Mouse (Mus musculus) neutrophil, adult 65 days (primary cell): Measurements from ENCODE around the gene Zfyve1. TPM values are rescaled to one million over a fixed set of nuclear protein-coding genes. Genes with fewer than 3 reads are reported as not detected.

Experiments
- total RNA-seq: library from RNA; stranded (reverse); gene quantifications from 2 replicates; pipeline ENCODE4 v1.2.4, GENCODE M21; 2023

The Zfyve1 gene
- total RNA-seq = 22.0 and 24.5 TPM in 2 replicates

GRCm38 (mm10) chr12:83597025-83597501 lies at the start of gene Zfyve1:
Gene Zfyve1, minus strand, starts transcription at chr12:83597222.

GRCm38 (mm10) chr12:83630936-83631335 lies 33.9 kb upstream of the Zfyve1 start, which contains the start of gene Rbm25:
Gene Rbm25, plus strand, starts transcription at chr12:83631236.

DNA sequence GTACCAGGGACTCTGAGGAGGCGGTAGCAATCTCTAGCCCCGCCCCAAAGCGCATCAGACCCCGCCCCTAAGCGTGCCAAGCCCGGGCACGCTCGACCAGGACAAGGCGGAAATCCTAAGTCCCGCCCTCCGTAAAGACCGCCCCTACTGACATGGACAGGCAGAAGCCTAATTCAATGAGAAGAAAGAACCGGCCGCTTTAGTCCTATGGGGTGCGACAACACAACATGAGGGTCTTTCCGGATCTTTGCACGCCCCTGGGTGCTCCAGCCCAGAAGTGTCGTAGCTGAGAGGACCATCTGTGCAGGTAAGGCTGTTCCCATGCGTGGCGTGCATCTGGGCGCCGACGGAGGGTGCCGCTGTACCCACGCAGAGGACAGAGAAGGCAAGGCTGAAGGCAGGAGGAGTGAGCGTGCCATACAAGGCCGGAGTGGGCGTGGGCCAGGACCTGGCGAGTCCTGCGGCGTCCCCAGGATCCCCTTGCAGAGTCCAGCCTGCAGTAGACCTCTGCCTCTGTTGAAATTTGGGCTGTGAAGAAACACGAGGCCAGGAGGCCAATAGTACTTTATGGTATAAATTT lies 76.6 kb downstream of the Zfyve1 start, which contains the start of gene Dcaf4:
Gene Dcaf4, plus strand, starts transcription at position 156 of the 580 bp plus-strand sequence.

Other genes starting within 250 kb of the Zfyve1 start
- gene Dpf3, start 109.5 kb downstream of the Zfyve1 start, total RNA-seq = 0.25 and 0.35 TPM in 2 replicates
- 3.4 and 3.9 TPM in 2 replicates for gene Dcaf4, start 76.8 kb downstream of the Zfyve1 start, total RNA-seq
- 171 and 296 TPM in 2 replicates for gene Rbm25, start 34.0 kb upstream of the Zfyve1 start, total RNA-seq
- 143 and 178 TPM in 2 replicates for gene Psen1, start 90.9 kb upstream of the Zfyve1 start, total RNA-seq
- 0.14 TPM in 1 of 2 replicates, not detected in the other for gene Papln, start 166.4 kb upstream of the Zfyve1 start, total RNA-seq